Mouse (Mus musculus): ENCODE measurements around the gene Fli1. TPM values are rescaled to one million over a fixed set of nuclear protein-coding genes. Genes with fewer than 3 reads are reported as not detected.
A peak's percentile ranks its signal among the peaks of the same experiment; 100 is the strongest.

Fli1 gene
- polyA plus RNA-seq, 1 experiment from 2014 or later = 55.6 TPM

- Histone ChIP-seq H3K9me3 (no peaks in the 10 kb centered on the region), H3K4me3 (replicated peaks) (no peak overlapping the region), H3K9ac (replicated peaks) (no peak overlapping the region), H3K27ac (no peak overlapping the region), H3K27me3 (no peaks in the 10 kb centered on the region), H3K4me1 (replicated peaks) (peaks cover 4% of the 10 kb centered on the region), H3K4me2 (no peak overlapping the region), H3K36me3 (peaks cover 83% of the 10 kb centered on the region)
- 32% methylated on average over 7 of the region's 7 CpGs for WGBS
- ATAC-seq (ENCODE audit: insufficient number of reproducible peaks, insufficient read depth, low FRiP score, low TSS enrichment, low read depth) = no peak
These were observed 92.5 kb downstream of the Fli1 start for GRCm38 (mm10) chr9:32450161-32450560.

GRCm38 (mm10) chr9:32448766-32449165 lies 93.9 kb downstream of the Fli1 start:
- H3K27me3 ChIP-seq = no peaks in the 10 kb centered on the region
- no peak overlapping the region for H3K4me2 ChIP-seq
- H3K9me3 ChIP-seq = no peaks in the 10 kb centered on the region
- H3K9ac ChIP-seq (replicated peaks) = no peak overlapping the region
- no peak overlapping the region for H3K27ac ChIP-seq
- H3K4me3 ChIP-seq (replicated peaks) = no peak overlapping the region
- 88% methylated on average over 5 of the region's 5 CpGs for WGBS
- H3K4me1 ChIP-seq (replicated peaks) = peaks cover 14% of the 10 kb centered on the region
- ATAC-seq (ENCODE audit: insufficient number of reproducible peaks, insufficient read depth, low FRiP score, low TSS enrichment, low read depth) = no peak
- peaks cover 69% of the 10 kb centered on the region for H3K36me3 ChIP-seq

- no peak overlapping the region for H3K4me2 ChIP-seq
- H3K9ac ChIP-seq (replicated peaks) = no peak overlapping the region
- H3K36me3 ChIP-seq = peaks cover 54% of the 10 kb centered on the region
- no peak overlapping the region for H3K27ac ChIP-seq
- H3K9me3 ChIP-seq = no peaks in the 10 kb centered on the region
- 48% methylated on average over 3 of the region's 3 CpGs for WGBS
- H3K4me3 ChIP-seq (replicated peaks) = no peak overlapping the region
- ATAC-seq (ENCODE audit: insufficient number of reproducible peaks, insufficient read depth, low FRiP score, low TSS enrichment, low read depth) = no peak
- no peaks in the 10 kb centered on the region for H3K27me3 ChIP-seq
- peaks cover 25% of the 10 kb centered on the region for H3K4me1 ChIP-seq (replicated peaks)
These were observed 96.9 kb downstream of the Fli1 start for GRCm38 (mm10) chr9:32445789-32446188.

- no peak overlapping the region for H3K9ac ChIP-seq (replicated peaks)
- H3K36me3 ChIP-seq = peaks cover 54% of the 10 kb centered on the region
- H3K4me2 ChIP-seq = no peak overlapping the region
- ATAC-seq (ENCODE audit: insufficient number of reproducible peaks, insufficient read depth, low FRiP score, low TSS enrichment, low read depth) = 0 out of 2 replicates have a peak, but pooled peaks have one; percentile 21
- H3K4me3 ChIP-seq (replicated peaks) = no peak overlapping the region
- no peaks in the 10 kb centered on the region for H3K27me3 ChIP-seq
- H3K4me1 ChIP-seq (replicated peaks) = peaks cover 25% of the 10 kb centered on the region
- peak overlapping the region; percentile 93 for H3K27ac ChIP-seq
- WGBS = 76% methylated on average over 6 of the region's 6 CpGs
- H3K9me3 ChIP-seq = no peaks in the 10 kb centered on the region
These were observed 98.0 kb downstream of the Fli1 start for GRCm38 (mm10) chr9:32444453-32445201.

GRCm38 (mm10) chr9:32443817-32444216 lies 98.8 kb downstream of the Fli1 start:
- peak overlapping the region; percentile 93 for H3K27ac ChIP-seq

GRCm38 (mm10) chr9:32443115-32443514 lies 99.5 kb downstream of the Fli1 start:
- Histone ChIP-seq H3K4me2 (no peak overlapping the region), H3K27ac (peak overlapping the region; percentile 93), H3K36me3 (peaks cover 48% of the 10 kb centered on the region), H3K4me3 (replicated peaks) (no peak overlapping the region), H3K27me3 (no peaks in the 10 kb centered on the region), H3K9me3 (no peaks in the 10 kb centered on the region), H3K4me1 (replicated peaks) (peaks cover 25% of the 10 kb centered on the region), H3K9ac (replicated peaks) (no peak overlapping the region)
- WGBS = 51% methylated on average over 3 of the region's 3 CpGs
- no peak for ATAC-seq (ENCODE audit: insufficient number of reproducible peaks, insufficient read depth, low FRiP score, low TSS enrichment, low read depth)

More at GRCm38 (mm10) chr9:32443817-32444216, 98.8 kb downstream of the Fli1 start:
- Histone ChIP-seq H3K27me3 (no peaks in the 10 kb centered on the region), H3K9me3 (no peaks in the 10 kb centered on the region), H3K4me3 (replicated peaks) (no peak overlapping the region), H3K4me2 (no peak overlapping the region), H3K4me1 (replicated peaks) (peaks cover 25% of the 10 kb centered on the region), H3K36me3 (peaks cover 49% of the 10 kb centered on the region), H3K9ac (replicated peaks) (no peak overlapping the region)
- ATAC-seq (ENCODE audit: insufficient number of reproducible peaks, insufficient read depth, low FRiP score, low TSS enrichment, low read depth) = peak; percentile 65; the same call in 1 of the 2 replicates
- WGBS = 36% methylated on average over 6 of the region's 6 CpGs

GRCm38 (mm10) chr9:32434241-32435213 lies 108.1 kb downstream of the Fli1 start:
- peak overlapping the region; percentile 75 for H3K27ac ChIP-seq
- H3K27me3 ChIP-seq = no peaks in the 10 kb centered on the region
- no peaks in the 10 kb centered on the region for H3K9me3 ChIP-seq
- H3K4me2 ChIP-seq = no peak overlapping the region
- WGBS = 79% methylated on average over 19 of the region's 19 CpGs
- H3K9ac ChIP-seq (replicated peaks) = no peak overlapping the region
- peaks cover 90% of the 10 kb centered on the region for H3K36me3 ChIP-seq
- peaks cover 23% of the 10 kb centered on the region for H3K4me1 ChIP-seq (replicated peaks)
- no peak for ATAC-seq (ENCODE audit: insufficient number of reproducible peaks, insufficient read depth, low FRiP score, low TSS enrichment, low read depth)
- no peak overlapping the region for H3K4me3 ChIP-seq (replicated peaks)

- 77% methylated on average over 3 of the region's 3 CpGs for WGBS
These were observed 111.6 kb downstream of the Fli1 start for GRCm38 (mm10) chr9:32431061-32431460.

GRCm38 (mm10) chr9:32425321-32425720 lies 117.3 kb downstream of the Fli1 start:
- Histone ChIP-seq H3K4me2 (no peak overlapping the region), H3K9me3 (no peaks in the 10 kb centered on the region), H3K36me3 (peaks cover 84% of the 10 kb centered on the region), H3K4me3 (replicated peaks) (no peak overlapping the region), H3K9ac (replicated peaks) (no peak overlapping the region), H3K27me3 (no peaks in the 10 kb centered on the region), H3K27ac (no peak overlapping the region), H3K4me1 (replicated peaks) (no peaks in the 10 kb centered on the region)
- WGBS = 85% methylated on average over 7 of the region's 7 CpGs
- ATAC-seq (ENCODE audit: insufficient number of reproducible peaks, insufficient read depth, low FRiP score, low TSS enrichment, low read depth) = no peak

More at GRCm38 (mm10) chr9:32431061-32431460, 111.6 kb downstream of the Fli1 start:
- Histone ChIP-seq H3K4me1 (replicated peaks) (peaks cover 15% of the 10 kb centered on the region), H3K27ac (peak overlapping the region; percentile 23; the same call in 1 of the 2 replicates), H3K4me2 (no peak overlapping the region), H3K9me3 (no peaks in the 10 kb centered on the region), H3K36me3 (peaks cover 93% of the 10 kb centered on the region), H3K27me3 (no peaks in the 10 kb centered on the region), H3K4me3 (replicated peaks) (no peak overlapping the region), H3K9ac (replicated peaks) (no peak overlapping the region)
- no peak for ATAC-seq (ENCODE audit: insufficient number of reproducible peaks, insufficient read depth, low FRiP score, low TSS enrichment, low read depth)

GRCm38 (mm10) chr9:32420711-32421110 lies 122.0 kb downstream of the Fli1 start:
- Histone ChIP-seq H3K36me3 (peaks cover 55% of the 10 kb centered on the region), H3K9me3 (no peaks in the 10 kb centered on the region), H3K27ac (no peak overlapping the region), H3K9ac (replicated peaks) (no peak overlapping the region), H3K27me3 (no peaks in the 10 kb centered on the region), H3K4me1 (replicated peaks) (peaks cover 12% of the 10 kb centered on the region), H3K4me2 (no peak overlapping the region), H3K4me3 (replicated peaks) (no peak overlapping the region)
- no peak for ATAC-seq (ENCODE audit: insufficient number of reproducible peaks, insufficient read depth, low FRiP score, low TSS enrichment, low read depth)

GRCm38 (mm10) chr9:32417466-32418116 lies 125.1 kb downstream of the Fli1 start:
- no peak; the same call in 1 of the 2 replicates for ATAC-seq (ENCODE audit: insufficient number of reproducible peaks, insufficient read depth, low FRiP score, low TSS enrichment, low read depth)
- no peak overlapping the region for H3K4me3 ChIP-seq (replicated peaks)
- no peaks in the 10 kb centered on the region for H3K27me3 ChIP-seq
- H3K9ac ChIP-seq (replicated peaks) = no peak overlapping the region
- H3K4me2 ChIP-seq = no peak overlapping the region
- H3K36me3 ChIP-seq = peaks cover 28% of the 10 kb centered on the region
- 33% methylated on average over 8 of the region's 8 CpGs for WGBS
- H3K27ac ChIP-seq = peak overlapping the region; percentile 78
- no peaks in the 10 kb centered on the region for H3K9me3 ChIP-seq
- H3K4me1 ChIP-seq (replicated peaks) = peaks cover 12% of the 10 kb centered on the region
